Mouse (Mus musculus) cerebellum, adult 9-11 months (tissue): ENCODE results near the gene Gpam.

Source experiments
- DNase-seq: peaks from one replicate; pipeline ENCODE4 v3.0.0; 2022

Gpam gene

DNA sequence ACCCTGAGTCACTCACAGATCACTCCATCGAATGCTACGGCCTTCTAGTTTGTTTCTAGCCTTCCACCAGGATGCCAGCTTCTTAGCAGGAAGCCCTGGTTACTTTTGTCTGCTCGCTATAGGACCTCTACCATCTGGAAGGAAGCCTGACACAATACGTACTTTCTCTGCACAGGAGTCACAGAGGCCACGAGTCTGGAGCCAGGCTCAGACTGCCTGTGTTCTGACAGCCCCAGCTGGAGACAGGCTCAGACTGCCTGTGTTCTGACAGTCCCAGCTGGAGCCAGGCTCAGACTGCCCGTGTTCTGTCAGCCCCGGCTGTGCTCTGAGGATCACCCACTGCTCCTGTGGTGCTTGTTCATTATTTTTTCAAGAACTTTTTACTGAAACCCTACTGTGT, 10.8 kb upstream of the Gpam start:
- DNase-seq, result no peak

DNA sequence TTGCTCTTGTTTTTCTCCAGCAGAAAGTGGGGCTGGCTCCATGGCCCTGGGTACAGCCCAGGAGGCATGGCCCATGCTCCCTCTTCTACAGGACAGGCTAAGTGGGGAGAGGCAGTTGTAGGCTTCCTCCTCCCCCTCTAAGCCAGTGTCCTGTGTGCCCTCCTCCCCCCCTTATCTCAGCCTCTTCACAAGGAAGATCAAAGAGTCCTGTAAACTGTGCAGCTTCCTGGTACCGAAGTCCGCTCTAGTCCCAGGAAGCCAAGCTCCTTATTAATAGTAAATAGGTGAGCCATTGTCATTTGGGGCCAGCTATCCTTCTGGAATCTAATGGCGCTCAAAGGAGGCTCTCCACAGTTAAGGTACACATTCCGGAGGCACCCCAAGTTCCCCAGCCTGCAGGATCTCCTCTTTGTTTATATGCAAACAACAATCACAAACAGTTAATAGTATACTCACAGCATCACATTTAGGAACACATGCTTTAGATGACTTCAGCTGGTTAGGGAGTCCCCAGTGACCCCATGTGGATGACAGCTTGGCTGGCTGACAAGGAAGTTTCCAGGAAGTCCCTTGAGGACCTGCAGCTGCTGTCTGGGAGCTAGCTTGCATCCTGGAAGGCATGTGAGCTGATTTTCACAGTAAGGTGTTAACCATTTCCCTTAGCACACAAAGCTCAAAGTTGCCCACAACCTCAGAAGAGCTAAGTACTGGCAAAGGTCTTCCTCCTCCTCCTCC, 9.8 kb upstream of the Gpam start:
- no peak for DNase-seq

DNA sequence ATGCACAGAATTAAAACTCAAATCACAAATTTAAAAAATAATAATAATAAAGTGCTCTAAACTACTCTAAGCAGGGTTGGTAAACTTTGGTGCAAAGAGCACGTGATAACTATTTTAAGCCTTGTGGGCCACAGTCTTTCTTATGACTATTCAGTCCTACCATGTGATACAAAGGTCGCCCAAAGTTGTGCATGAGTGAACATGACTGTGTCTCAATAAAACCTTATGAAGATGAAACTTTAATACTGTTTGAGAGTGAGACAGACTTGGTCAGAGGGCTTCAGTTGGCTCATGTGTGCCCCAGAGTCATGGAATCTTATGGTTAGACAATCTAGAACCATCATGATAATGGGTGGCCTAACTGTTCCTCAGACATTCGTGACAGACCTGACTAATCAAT, 8.9 kb upstream of the Gpam start:
- DNase-seq, result no peak

DNA sequence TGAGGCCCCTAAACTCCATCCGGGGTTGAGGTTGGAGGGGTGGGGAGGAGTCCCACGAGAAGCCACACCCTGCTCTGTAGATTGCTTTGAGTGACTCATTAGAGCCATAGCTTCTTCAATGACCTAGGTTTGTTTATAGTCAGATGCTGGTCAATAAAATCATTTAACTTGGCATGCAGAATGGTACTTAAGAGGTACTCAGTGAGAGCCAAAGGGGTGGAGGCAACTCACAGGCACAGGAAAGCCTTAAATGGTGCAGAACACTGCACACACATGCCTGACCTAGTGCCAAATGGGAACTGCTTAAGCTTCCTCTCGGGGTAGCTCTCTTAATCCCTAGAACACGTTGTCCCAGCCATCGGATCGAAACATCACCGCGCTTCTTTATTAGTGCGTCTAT, 7.5 kb upstream of the Gpam start:
- no peak for DNase-seq

DNA sequence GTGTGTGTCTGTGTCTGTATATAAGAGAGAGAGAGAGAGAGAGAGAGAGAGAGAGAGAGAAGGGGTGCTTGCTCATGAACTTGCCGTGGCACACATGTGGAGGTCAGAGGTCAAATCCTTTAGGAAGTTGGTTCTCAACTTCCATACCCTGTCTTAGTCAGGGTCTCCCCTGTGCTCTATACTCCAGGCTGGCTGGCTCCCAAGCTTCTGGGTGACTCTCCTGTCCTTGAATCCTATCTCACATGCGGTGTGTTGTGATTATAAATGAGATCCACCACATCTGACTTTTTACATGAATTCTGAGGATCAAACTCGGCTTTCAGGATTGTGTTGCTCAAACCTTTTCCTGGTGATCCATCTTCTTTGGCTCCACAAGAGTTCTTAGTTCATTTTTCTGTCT, 5.4 kb upstream of the Gpam start:
- DNase-seq, result no peak

DNA sequence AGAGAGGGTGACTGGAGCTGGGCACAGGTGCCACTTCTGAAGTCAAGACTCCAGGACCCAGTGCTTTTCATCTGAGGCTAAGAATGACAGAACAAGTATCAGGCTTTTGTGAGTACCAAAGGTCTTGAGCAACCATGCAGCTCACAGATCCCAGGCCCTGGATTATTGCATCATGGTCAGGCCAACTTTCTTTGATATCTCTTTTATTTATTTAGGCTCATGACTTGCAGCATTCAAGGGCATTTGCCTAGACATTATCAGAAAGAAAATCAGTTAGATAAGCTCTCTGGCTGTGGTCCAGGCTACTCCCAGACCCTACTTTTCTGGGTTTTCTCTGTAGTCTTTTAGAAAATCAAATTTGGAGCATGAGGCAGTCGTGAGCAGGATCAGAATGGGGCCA, 4.7 kb upstream of the Gpam start:
- DNase-seq, result no peak

DNA sequence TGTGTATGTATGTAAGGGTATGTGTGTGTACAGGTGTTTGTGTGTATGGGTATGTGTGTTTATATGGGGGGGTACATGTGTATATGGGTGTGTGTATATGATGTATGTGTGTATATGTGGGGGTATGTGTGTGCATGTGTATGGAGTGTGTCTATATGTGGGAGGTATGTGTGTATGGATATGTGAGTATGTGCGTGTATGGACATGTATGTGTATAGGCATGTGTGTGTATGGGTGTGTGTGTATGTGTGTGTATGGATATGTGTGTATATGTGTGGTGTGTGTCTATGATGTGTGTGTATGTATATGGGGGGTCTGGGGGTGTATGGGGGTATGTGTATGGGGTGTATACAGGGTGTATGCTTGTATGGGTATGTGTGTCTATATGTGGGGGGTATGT, 1.4 kb upstream of the Gpam start:
- no peak for DNase-seq

DNA sequence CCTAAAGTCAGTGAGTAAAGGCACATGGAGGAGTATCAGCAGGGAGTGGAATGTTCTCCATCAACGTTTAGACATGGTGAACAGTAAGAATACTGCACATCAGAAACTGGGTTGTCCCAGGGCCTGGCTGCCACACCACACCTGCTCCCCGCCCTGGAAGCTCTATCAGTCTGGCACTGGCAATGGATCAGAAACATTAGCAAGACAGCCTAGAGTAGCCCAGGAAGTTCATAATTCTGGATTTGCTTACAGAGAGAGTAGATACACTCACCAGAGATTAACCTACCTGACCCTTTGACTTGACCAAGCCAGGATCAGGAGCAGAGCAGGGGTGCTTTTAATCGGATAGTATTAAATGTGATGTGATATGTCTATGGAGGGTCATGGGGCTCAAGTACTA, 1.6 kb downstream of the Gpam start:
- no peak for DNase-seq

DNA sequence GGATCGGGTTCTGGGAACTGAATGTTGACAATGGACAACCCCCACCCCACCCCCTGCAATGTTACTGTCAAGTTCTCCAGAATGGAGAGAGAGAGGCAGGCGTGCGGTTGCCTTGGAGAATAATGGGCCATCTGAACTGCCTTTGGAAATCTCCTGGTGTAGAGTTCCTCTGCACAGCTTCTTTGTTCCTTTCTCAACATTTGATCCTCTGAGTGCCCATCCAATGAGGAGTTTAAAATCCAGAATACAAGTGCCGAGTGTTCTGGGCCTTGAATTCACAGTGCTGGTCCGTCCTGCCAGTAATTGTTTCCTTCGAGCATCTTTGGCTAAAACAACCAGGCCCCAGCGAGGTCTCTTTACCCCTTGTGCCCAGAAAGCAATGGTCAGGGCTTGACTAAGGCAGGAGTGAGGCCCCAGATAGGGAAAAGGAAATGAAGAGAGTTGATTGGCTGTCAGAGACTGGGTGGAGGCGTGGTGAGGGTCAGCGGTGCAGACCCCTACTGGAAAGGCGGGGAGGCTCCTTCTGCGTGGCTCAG, 4.0 kb downstream of the Gpam start:
- peak; percentile 15 for DNase-seq

DNA sequence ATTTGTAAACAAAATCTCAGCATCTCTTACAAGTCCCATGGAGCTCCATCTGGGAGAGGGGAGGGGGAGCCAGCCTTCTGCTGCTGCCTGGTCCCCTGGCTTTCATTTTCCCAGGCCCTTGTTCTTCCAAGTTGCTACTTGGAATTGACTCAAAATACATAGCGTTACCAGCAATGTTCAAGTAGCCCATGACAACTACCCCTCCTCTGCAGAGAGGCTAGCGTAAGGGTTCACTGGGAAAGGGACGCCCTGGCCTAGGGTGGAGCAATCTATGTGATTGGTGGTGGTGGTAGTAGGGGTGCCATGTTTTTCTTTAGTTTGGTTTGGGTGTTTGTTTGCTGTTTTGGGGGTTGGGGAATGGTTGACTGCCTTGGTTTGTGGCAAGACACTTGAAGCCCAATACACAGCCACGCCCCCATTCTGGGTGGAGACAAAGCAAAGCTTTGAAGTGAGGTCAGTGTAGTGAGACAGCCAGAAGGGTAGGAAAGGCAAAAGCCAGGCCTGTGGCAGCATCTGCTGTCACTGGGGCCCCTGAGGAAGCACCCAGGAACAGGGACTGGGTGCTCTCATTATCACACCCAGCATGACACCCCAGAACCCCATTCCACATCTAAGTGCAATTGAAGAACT, 4.6 kb downstream of the Gpam start:
- no peak for DNase-seq

DNA sequence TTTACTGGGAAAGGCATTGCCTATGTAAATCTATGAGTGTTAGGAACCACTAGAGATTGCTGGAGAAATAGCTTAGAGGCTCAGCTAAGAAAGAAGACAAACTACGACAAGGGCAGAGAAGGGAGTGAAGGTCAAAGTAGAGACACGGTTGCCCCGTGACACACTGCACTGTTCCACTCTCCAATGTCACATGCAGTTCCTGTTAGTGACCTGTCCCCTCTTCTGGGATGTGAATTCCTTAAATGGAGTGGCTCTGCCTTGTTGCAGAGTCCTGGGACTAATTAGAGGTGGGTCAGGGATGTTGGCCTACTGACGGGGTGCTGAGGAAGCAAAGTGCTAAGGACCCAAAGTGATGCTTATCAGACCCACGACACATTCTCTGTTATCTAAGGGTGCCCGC, 5.2 kb downstream of the Gpam start:
- no peak for DNase-seq

DNA sequence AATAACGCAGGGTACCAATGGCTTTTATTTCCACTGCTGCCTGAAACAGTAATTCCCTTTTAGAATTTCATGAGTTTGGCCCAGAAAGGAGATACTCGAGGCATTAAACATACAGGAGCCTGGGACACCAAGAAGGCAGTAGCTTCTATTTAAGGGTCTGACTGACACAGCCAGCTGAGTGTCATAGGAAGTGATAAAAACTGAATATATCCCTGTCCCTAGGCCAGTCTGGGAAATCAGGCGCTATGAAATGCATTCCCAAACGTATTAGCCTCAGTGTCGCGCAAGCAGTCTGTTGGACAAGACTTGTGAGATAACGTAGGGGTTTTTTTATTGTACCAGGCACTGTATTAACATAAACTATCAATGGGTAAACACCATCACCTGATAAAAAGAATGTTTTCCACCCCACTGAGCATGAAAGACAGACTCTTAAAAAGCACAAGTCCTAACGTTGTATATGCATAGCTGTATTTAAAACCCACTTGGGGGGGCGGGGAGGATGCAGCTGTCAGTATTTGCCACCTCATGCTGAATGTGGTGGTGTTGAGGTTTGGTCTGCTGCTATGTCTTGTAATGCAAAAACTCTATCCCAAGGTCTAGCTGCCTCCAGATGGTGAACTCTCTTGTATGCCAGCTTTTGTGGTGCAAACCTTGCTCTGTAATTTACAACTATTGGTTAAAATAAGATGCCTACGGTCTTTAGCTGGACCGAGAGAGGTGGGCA, 6.4 kb downstream of the Gpam start:
- no peak for DNase-seq

DNA sequence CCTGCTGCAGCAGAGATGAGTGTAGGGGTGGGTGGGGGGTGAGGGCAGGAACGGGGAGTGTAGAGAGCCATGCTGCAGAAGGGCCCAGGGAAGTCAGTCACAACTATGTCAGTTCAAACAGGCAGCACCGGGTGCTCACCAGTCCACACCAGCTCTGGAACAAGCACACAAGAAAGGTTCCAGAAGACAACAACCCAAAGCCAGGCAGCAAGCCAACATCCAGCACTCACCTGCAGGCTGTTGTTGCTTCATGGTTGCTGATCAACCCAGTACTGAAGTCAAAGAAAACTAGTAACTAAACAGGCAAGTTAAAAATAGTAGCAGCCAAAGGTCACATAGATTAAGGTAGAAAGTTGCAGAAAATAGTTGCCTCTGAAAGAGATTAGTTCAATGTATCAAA, 7.5 kb downstream of the Gpam start:
- no peak for DNase-seq

DNA sequence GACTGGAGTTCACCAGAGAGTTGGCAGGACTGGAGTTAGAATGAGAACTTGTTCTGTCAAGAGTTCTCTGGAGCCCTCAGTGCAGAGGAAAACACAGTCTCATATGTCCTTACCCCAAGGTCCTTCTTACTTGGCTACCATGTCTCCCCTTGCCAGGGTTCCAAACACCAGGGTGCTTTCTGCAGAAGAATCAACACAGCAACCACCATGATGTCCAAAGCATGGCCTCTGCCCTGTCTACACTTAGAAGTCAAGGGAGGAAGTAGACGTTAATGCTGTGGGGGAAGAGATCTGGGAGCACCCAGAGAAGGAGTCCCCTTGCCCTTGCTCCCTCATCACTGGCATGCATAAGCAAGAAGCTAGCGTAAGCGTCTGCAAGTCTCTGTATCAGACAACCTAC, 9.0 kb downstream of the Gpam start:
- DNase-seq, result no peak

DNA sequence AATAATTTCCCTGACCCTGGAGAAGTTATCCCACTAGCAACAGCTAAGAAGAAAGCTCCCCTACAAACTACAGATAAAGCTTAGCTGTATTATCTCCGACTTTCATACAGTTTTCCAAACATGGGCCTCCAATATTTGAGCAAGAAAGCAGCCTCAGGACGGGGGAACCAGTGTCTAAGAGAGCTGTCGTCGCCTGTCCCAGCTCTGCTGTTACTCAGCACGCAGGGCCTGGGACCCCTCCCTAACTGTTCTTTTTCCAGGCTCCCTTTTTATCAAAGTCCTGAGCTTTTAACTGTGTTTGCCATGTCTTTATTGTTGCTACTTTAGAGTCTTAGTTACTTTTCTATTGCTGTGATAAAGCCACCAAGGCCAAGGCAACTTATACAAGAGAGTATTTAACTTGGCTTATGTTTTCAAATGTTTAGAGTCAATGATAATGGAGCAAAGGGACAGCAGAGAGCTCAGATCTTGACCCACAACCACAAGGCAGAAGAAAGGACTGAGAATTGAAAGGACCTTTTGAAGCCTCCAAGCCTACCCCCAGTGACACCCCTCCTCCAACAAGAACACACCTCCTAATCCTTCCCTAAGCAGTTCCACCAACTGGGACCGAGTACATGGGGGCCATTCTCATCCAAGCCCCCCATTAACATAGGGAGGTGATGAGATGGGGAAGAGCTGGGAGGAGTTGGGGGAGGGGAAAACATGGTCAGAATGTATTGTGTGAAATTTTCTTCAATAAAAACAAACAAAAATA, 9.8 kb downstream of the Gpam start:
- no peak for DNase-seq

DNA sequence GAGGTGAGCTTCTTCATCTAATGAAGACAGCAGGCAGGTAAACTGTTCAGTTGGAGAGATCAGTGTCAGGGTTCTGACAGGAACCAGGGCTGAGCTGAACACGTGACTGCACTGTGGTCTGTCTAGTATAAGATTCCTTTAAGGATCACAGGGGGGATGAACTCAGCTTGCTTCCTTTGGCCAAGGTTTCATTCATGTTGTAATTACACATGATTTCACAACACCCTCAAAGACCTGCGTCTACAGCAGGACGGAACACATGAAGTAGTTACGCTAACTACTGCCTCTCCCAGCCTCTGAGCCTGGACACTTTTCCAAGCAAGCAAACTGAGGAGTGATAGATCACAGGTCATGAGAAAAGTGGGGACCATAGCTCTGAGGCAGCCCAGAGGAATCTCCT, 11.5 kb downstream of the Gpam start:
- no peak for DNase-seq

DNA sequence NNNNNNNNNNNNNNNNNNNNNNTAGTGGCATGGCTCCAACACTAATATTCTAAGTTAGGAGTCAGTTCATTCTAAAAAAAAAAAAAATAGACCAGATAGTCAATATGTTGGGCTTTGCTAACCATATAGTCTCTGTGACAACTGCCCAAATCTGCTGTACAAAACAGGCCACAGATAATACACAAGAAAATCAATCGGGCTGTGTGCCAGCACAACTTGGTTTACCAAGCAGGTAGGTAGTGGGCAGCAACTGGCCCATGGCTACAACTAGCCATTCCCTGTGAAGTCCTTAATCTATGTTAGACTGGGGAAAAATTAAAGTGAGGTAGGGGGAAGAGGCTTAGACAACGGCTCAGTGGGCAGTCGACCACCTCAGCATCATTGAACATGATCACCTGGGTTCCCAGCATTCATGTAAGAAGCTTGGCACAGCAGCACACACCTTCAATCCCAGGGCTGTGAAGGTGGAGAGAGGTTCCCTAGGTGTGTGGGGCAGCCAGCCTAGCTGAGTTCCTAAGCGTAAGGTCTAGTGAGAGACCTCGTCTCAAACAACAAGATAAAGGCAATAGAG, 12.1 kb downstream of the Gpam start:
- DNase-seq, result no peak

DNA sequence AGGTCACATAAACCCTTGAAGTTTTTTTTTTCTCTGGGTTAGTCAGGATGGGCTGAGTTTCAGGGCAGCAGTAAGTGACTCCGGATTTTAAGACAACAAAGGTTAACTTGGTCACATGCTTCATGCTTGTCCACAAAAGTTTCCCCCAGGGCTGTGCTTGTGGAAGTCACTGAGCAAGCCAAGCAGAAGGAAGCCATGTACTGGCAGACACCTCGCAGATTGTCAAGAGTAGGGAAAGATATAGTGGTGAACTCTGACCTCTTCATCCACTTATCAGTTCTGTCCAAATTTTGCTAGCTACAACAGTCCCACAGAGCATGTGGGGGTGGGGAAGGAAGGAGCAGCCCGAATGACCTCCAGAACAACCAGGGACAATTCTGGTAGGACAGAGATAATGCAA, 19.1 kb downstream of the Gpam start:
- no peak for DNase-seq

DNA sequence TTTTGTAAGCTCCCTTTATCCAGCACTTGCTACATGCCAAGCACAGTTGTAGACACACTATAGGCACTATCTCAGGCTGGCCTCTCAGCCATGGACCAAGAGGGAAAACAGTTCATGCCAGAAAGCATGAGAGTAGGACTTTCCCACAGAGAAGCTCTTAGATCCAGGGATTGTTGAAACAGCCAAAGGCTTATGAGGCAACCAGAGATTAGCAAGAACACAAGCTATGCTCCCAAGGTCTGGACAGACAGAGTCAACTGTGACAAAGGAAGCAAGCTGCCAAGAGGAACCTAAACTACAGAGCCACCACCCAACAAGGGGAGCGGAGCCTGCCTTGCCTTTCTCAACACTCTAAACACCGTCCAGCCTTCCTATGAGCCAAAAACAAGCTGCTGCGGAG, 21.1 kb downstream of the Gpam start:
- DNase-seq, result no peak

DNA sequence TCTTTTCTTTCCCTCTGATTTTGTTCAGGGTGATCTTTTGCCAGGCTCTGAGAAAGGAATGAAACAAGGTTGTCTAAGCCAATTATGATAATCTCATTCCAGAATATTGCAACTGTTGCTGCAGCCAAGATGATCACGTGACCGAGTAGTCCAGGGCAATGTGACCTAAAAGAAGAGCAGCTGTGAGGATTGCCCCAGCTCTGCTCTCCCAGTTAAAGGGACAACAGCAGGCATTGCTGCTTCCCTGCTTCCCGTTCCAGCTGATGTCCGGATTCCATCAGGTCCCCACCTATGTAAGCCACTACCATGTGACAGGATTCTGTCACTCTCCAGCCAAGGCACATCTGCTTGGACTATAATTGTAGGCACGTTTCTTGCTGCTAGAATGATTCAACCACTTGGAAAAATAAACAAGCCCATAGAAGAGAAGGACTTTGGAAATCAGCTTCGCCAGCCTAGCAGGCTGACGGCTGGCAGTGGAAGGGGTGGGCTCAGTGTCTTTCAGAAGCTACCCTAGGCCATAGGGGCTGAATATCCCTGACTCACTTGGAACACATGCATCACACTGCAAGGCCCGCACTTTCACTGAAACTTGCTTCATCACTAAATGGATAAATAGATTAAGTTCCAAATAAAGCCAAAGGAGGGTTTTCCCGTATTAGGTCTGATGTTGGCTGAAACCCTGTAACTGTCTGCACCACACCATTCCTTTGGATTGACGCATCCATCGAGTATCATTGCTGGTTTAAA, 23.8 kb downstream of the Gpam start:
- DNase-seq, result peak; percentile 52

DNA sequence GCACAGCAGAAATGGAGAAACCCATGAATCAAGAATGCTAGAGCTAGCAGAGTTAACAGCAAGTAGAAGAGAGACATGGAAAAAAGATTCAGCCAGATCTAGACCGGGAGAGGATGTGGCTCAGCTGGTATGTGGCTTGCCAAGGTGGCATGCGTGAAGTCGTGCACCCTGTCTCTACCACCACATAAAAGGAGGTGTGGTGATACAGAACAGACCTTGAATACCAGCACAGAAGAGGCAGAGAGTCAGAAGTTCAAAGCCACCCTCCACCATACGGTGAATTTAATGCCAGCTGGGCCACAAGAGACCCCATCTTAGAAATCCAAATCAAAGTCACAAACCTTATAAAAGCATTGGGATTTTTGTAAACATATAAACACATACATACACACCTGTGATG, 25.4 kb downstream of the Gpam start:
- no peak for DNase-seq
